Mouse (Mus musculus) ovary, postnatal 10 days (tissue): ENCODE measurements around the gene Tmem238.

Experiments
- DNase-seq: peaks from one replicate; pipeline ENCODE4 v3.0.0; 2022; ENCODE audit warnings: low spot score

Gene Tmem238

GRCm38 (mm10) chr7:4792278-4793212 is 3.1 kb upstream of the Tmem238 start, which contains the start of gene Rpl28:
TSS of gene Rpl28 (plus strand) at chr7:4792874.
- peak; percentile 90 for DNase-seq

- peak; percentile 49 for DNase-seq
These were observed 689 bp downstream of the Tmem238 start for GRCm38 (mm10) chr7:4788499-4789435.

- no peak for DNase-seq
These were observed 5.7 kb downstream of the Tmem238 start for GRCm38 (mm10) chr7:4783667-4784268.

- no peak for DNase-seq
These were observed 6.7 kb downstream of the Tmem238 start, which contains the start of the genes Il11 and Tmem190 for GRCm38 (mm10) chr7:4782759-4783158. TSS of gene Il11 (minus strand) at chr7:4782859. TSS of gene Tmem190 (plus strand) at chr7:4782937.

GRCm38 (mm10) chr7:4782130-4782529 is 7.3 kb downstream of the Tmem238 start:
- no peak for DNase-seq

- no peak for DNase-seq
These were observed 9.5 kb downstream of the Tmem238 start for GRCm38 (mm10) chr7:4779921-4780320.

GRCm38 (mm10) chr7:4777851-4778637 is 11.4 kb downstream of the Tmem238 start:
- DNase-seq, result no peak

- no peak for DNase-seq
These were observed 12.3 kb downstream of the Tmem238 start for GRCm38 (mm10) chr7:4776861-4777830.

- DNase-seq, result no peak
These were observed 13.3 kb downstream of the Tmem238 start for GRCm38 (mm10) chr7:4776131-4776530.

- no peak for DNase-seq
These were observed 18.3 kb downstream of the Tmem238 start, which contains the start of gene Fam71e2 for GRCm38 (mm10) chr7:4771202-4771601. TSS of gene Fam71e2 (minus strand) at chr7:4771302.

- DNase-seq, result no peak
These were observed 24.3 kb downstream of the Tmem238 start for GRCm38 (mm10) chr7:4764946-4765710.

- no peak for DNase-seq
These were observed 29.8 kb downstream of the Tmem238 start for GRCm38 (mm10) chr7:4759670-4760069.

GRCm38 (mm10) chr7:4752821-4753570 is 36.5 kb downstream of the Tmem238 start, which contains the start of gene Cox6b2:
TSS of gene Cox6b2 (minus strand) at chr7:4753094.
- peak; percentile 62 for DNase-seq

GRCm38 (mm10) chr7:4751971-4752820 is 37.3 kb downstream of the Tmem238 start:
- DNase-seq, result peak; percentile 25

GRCm38 (mm10) chr7:4749169-4749568 is 40.3 kb downstream of the Tmem238 start:
- DNase-seq, result no peak

GRCm38 (mm10) chr7:4748321-4748720 is 41.1 kb downstream of the Tmem238 start:
- no peak for DNase-seq
